Mouse (Mus musculus): ENCODE results near the gene Hoxa7. TPM values are rescaled to one million over a fixed set of nuclear protein-coding genes. Genes with fewer than 3 reads are reported as not detected.

Hoxa7 gene
- polyA plus RNA-seq, 1 experiment from 2014 or later = not detected

- Histone ChIP-seq H3K9me3 (no peaks in the 10 kb centered on the region), H3K9ac (no peak overlapping the region), H3K27me3 (replicated peaks) (peaks cover 96% of the 10 kb centered on the region), H3K27ac (no peak overlapping the region), H3K4me1 (no peaks in the 10 kb centered on the region), H3K4me3 (no peak overlapping the region), H3K36me3 (replicated peaks) (no peaks in the 10 kb centered on the region), H3K4me2 (no peak overlapping the region)
- under 1% methylated on average over 70 of the region's 70 CpGs for WGBS
- ATAC-seq (replicated peaks) = no peak
Observed at GRCm38 (mm10) chr6:52233546-52234427, 12.1 kb upstream of the Hoxa7 start.

- H3K9me3 ChIP-seq = no peaks in the 10 kb centered on the region
- H3K27ac ChIP-seq = no peak overlapping the region
- H3K36me3 ChIP-seq (replicated peaks) = no peaks in the 10 kb centered on the region
- no peak for ATAC-seq (replicated peaks)
- H3K4me2 ChIP-seq = no peak overlapping the region
- H3K27me3 ChIP-seq (replicated peaks) = peaks cover 94% of the 10 kb centered on the region
- no peaks in the 10 kb centered on the region for H3K4me1 ChIP-seq
- no peak overlapping the region for H3K9ac ChIP-seq
- 2% methylated on average over 23 of the region's 23 CpGs for WGBS
- no peak overlapping the region for H3K4me3 ChIP-seq
Observed at GRCm38 (mm10) chr6:52232984-52233545, 11.4 kb upstream of the Hoxa7 start.

- no peaks in the 10 kb centered on the region for H3K4me1 ChIP-seq
- peaks cover 94% of the 10 kb centered on the region for H3K27me3 ChIP-seq (replicated peaks)
- WGBS = under 1% methylated on average over 18 of the region's 18 CpGs
- no peaks in the 10 kb centered on the region for H3K36me3 ChIP-seq (replicated peaks)
- no peak overlapping the region for H3K4me2 ChIP-seq
- ATAC-seq (replicated peaks) = no peak
- no peaks in the 10 kb centered on the region for H3K9me3 ChIP-seq
- no peak overlapping the region for H3K4me3 ChIP-seq
- no peak overlapping the region for H3K27ac ChIP-seq
- H3K9ac ChIP-seq = no peak overlapping the region
Observed at GRCm38 (mm10) chr6:52232568-52232965, 10.9 kb upstream of the Hoxa7 start.

GRCm38 (mm10) chr6:52231885-52232567, 10.4 kb upstream of the Hoxa7 start:
- Histone ChIP-seq H3K9me3 (no peaks in the 10 kb centered on the region), H3K4me3 (no peak overlapping the region), H3K27me3 (replicated peaks) (peaks cover 94% of the 10 kb centered on the region), H3K4me2 (no peak overlapping the region), H3K4me1 (no peaks in the 10 kb centered on the region), H3K36me3 (replicated peaks) (no peaks in the 10 kb centered on the region), H3K9ac (no peak overlapping the region), H3K27ac (no peak overlapping the region)
- ATAC-seq (replicated peaks) = no peak
- WGBS = 1% methylated on average over 18 of the region's 18 CpGs

DNA sequence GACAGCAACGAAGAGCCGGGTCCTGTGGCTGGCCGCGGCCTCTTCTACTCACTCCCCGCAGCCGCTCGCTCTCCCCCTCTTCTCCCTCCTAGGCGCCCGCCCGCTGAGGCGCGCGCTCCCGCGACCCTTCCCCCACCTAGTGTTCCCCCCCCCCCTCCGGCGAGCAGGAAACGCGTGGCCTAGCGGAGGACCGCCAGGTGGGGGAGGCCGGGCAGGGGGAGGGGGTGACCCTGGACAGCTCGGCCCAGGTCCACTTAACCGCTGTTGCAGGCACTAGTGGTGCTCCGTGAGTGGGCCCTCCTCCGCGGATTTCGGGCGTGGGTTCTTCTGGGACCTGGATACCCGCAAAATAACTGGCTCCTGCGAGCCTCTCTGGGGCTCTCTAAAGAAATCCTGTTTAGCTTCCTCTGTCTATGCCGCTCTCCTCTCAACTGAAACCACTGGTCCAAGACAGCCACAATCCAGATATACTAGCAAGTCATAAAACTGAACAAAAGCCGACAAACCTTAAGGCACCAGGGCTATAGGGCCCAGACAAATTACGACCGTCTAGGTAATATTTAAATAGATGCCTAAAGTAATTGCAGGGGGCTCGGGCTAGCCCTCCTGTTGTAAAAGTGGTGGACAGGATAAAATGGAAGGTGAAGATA, 9.0 kb upstream of the Hoxa7 start, which contains the start of gene Hoxa9:
Gene Hoxa9 (minus strand): TSS at position 574 of the 650 bp plus-strand sequence.
- ATAC-seq (replicated peaks) = no peak
- Histone ChIP-seq H3K27me3 (replicated peaks) (peaks cover 93% of the 10 kb centered on the region), H3K27ac (no peak within 1 kb of the TSS), H3K9ac (no peak within 1 kb of the TSS), H3K36me3 (replicated peaks) (no peaks in the 10 kb centered on the region), H3K4me1 (no peaks in the 10 kb centered on the region), H3K9me3 (no peaks in the 10 kb centered on the region), H3K4me2 (no peak within 1 kb of the TSS), H3K4me3 (no peak within 1 kb of the TSS)
- 1% methylated on average over 34 of the region's 36 CpGs for WGBS

DNA sequence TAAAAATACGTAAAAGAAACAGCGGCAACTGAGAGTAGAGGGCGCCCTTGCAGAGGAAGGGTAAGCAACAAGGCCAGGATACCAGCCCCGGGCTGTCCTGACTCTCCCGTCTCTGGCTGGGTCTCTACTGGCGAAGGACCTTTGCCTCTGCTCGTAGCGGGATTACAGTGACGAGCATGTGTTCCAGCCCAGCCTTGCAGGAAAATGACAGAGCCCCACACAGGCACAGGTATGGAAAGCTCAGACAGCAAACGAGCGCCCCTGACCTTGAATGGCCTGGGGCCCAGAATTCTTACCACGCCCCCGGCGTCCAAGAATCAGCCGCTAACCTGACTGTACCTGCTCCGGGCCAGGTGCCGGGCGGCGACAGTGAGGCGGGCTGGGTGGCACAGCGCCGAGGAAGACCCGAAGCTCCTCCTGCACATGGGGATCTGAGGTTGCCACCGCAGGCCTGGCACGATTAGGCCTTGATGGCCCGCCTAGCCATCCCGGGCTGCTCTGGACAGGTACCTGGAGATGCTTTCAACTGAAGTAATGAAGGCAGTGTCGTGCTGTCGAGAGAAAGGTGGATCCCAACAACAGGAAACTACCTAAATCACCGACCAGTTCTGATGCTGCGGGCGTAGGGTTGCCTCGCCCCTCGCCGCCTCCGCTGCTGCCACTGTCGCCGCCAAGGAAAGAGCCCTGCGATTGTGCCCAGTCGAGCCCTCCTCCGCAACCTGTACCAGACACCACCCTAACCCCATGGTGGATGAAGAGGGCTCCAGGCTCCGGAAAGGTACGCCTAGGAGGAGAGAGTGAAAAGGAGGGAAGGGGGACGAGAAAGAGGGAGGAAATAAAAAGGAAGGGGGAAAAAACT, 8.1 kb upstream of the Hoxa7 start:
- no peaks in the 10 kb centered on the region for H3K36me3 ChIP-seq (replicated peaks)
- ATAC-seq (replicated peaks) = no peak
- 2% methylated on average over 44 of the region's 44 CpGs for WGBS
- no peak overlapping the region for H3K4me2 ChIP-seq
- no peaks in the 10 kb centered on the region for H3K4me1 ChIP-seq
- no peaks in the 10 kb centered on the region for H3K9me3 ChIP-seq
- peaks cover 93% of the 10 kb centered on the region for H3K27me3 ChIP-seq (replicated peaks)
- no peak overlapping the region for H3K27ac ChIP-seq
- H3K9ac ChIP-seq = no peak overlapping the region
- no peak overlapping the region for H3K4me3 ChIP-seq

DNA sequence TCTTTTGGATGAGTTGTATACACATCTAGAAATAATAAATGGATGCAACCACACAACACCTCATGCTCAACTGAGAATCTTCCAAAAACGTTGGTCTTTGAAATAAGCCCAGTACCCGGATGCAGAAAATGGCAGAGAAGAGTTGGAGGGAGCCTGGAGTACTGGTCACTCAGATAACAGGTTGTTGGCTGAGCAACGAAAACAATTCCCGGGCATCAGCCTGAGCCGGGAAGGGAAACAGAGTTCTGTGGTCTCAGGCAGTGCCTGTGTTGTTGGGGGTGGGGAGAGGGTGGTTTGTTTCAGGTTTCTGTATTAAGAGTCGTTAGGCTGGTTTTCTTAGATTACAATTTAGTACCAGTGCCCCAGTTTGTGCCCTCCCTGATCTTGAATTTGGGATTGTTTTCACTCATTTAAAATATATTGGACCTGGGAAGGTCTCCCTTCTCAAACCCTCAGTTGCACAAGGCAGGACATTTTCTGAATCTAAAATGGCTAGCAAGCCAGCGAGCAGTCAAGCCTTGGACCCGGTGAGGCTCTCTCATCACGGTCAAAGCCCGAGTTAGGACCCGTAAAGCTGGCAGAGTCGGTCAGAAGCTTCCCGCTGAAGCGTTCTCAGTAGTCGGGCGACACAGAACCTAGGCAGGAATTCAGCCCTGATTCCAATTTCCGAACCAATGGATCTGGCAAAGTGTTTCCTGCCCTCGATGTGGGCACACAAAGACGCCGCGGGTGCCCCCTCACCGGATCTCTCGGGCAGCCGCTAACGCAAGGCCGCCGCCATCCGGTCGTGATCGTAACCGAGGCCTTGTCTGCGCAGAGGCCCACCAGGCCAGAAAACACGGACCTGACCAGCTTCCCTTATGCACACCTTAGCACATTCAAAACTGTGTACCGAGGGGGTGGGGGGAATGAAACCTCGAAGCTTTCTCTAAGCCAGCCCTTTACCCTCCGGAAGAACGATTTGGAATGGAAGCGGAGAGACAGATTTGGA, 7.1 kb upstream of the Hoxa7 start:
- Histone ChIP-seq H3K27ac (no peak overlapping the region), H3K9me3 (no peaks in the 10 kb centered on the region), H3K36me3 (replicated peaks) (no peaks in the 10 kb centered on the region), H3K4me1 (no peaks in the 10 kb centered on the region), H3K9ac (no peak overlapping the region), H3K4me3 (no peak overlapping the region), H3K4me2 (no peak overlapping the region), H3K27me3 (replicated peaks) (peaks cover 93% of the 10 kb centered on the region)
- no peak for ATAC-seq (replicated peaks)
- 1% methylated on average over 38 of the region's 38 CpGs for WGBS

DNA sequence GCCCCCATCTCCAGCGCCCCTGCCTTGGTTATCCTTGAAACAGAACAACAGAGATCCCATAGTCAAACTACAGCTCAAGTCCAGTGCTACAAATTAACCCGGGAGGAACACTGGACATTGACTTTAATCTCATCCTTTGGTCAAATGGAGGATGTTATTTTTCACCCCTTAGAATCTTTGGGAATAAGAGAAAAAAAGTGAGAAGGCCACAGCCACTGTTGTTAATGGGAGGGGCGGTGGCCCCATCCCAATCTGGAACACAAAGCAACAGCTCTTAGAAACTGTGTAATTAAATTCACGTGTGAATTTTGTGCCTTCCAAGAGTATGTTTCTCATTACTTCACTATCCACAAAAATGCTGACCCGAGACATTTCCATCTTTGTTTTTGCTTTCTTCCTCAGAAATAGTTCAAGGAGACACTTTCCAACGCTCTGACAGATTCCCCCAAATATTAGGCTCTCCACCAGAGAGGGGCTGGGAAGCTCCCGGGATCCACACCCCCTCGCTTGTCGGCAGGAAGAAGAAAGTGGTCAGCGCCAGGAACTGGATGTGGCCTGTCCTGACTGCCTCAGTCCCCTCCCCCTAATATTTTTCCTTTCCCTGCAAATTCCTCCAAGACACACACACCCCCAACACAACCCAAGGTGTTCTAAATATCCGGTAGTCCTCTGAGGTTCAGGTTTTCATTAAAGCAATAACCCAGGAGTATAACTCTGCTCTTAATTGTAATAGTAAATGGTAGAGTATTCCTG, 6.0 kb upstream of the Hoxa7 start:
- WGBS = 3% methylated on average over 11 of the region's 11 CpGs
- no peak overlapping the region for H3K27ac ChIP-seq
- H3K9ac ChIP-seq = no peak overlapping the region
- no peaks in the 10 kb centered on the region for H3K4me1 ChIP-seq
- no peak overlapping the region for H3K4me2 ChIP-seq
- H3K9me3 ChIP-seq = no peaks in the 10 kb centered on the region
- H3K27me3 ChIP-seq (replicated peaks) = peaks cover 93% of the 10 kb centered on the region
- H3K4me3 ChIP-seq = no peak overlapping the region
- H3K36me3 ChIP-seq (replicated peaks) = no peaks in the 10 kb centered on the region
- ATAC-seq (replicated peaks) = no peak

- Histone ChIP-seq H3K27me3 (replicated peaks) (peaks cover 93% of the 10 kb centered on the region), H3K9ac (no peak overlapping the region), H3K4me3 (no peak overlapping the region), H3K27ac (no peak overlapping the region), H3K4me2 (no peak overlapping the region), H3K4me1 (0 out of 2 replicates have a peak, but pooled peaks cover 1% of the 10 kb centered on the region), H3K9me3 (no peaks in the 10 kb centered on the region), H3K36me3 (replicated peaks) (no peaks in the 10 kb centered on the region)
- 4% methylated on average over 26 of the region's 26 CpGs for WGBS
- no peak for ATAC-seq (replicated peaks)
Observed at GRCm38 (mm10) chr6:52226569-52227257, 5.1 kb upstream of the Hoxa7 start.
